Mouse (Mus musculus): ENCODE data around the gene Kif18b. TPM values are rescaled to one million over a fixed set of nuclear protein-coding genes. Genes with fewer than 3 reads are reported as not detected.

The Kif18b gene
- total and polyA plus RNA-seq, 3 experiments, result 36.1 to 116 (median 45.7) TPM

- DNase-seq (ENCODE audit: low read depth, low spot score), result no peak
- Histone ChIP-seq H3K9ac (ENCODE audit: control insufficient read depth, low read depth, low read length, poor library complexity, severe bottlenecking) (no peak overlapping the region), H3K4me1 (ENCODE audit: control insufficient read depth in 1 of 2, insufficient read depth in 2 of 2, low read length in 2 of 2) (no peaks in the 10 kb centered on the region), H3K27me3 (ENCODE audit: control insufficient read depth in 1 of 2, insufficient read depth in 2 of 2, low read length in 2 of 2) (peaks cover 13 to 21% of the 10 kb centered on the region in 2 experiments), H3K9me3 (replicated peaks; ENCODE audit: insufficient read depth, low read length) (no peaks in the 10 kb centered on the region), H3K27ac (ENCODE audit: control insufficient read depth, low read depth, low read length) (no peak overlapping the region), H3K36me3 (ENCODE audit: control insufficient read depth in 1 of 2, insufficient read depth in 2 of 2, low read length in 2 of 2) (no peaks in the 10 kb centered on the region), H3K4me3 (ENCODE audit: control insufficient read depth in 1 of 2, insufficient read depth in 1 of 2, low read depth in 2 of 2, low read length in 2 of 2) (no peak overlapping the region), H3K79me2 (ENCODE audit: control insufficient read depth, insufficient read depth, low read length, poor library complexity) (no peaks in the 10 kb centered on the region)
- TF ChIP-seq POLR2A (IDR thresholded peaks at IDR 0.05; ENCODE audit: control insufficient read depth in 1 of 2, insufficient read depth in 1 of 2, low read depth in 1 of 2, low read length in 2 of 2, poor library complexity in 1 of 2) (no peak), ELF1 (IDR thresholded peaks at IDR 0.05; ENCODE audit: low read depth, low read length) (no peak), CTCF (IDR thresholded peaks at IDR 0.05 in 2 of 3, conservative IDR thresholded peaks at IDR 0.05 in 1 of 3; ENCODE audit: control insufficient read depth in 1 of 3, insufficient read depth in 1 of 3, low read depth in 2 of 3, low read length in 3 of 3, poor library complexity in 1 of 3, severe bottlenecking in 1 of 3) (no peak), MYB (IDR thresholded peaks at IDR 0.05; ENCODE audit: low read depth, low read length) (no peak), MAFK (IDR thresholded peaks at IDR 0.05; ENCODE audit: borderline replicate concordance, low read depth, low read length) (no peak), UBTF (IDR thresholded peaks at IDR 0.05; ENCODE audit: borderline replicate concordance, insufficient read depth, low read depth, low read length) (no peak), NELFE (IDR thresholded peaks at IDR 0.05; ENCODE audit: low read depth, low read length) (no peak), HCFC1 (IDR thresholded peaks at IDR 0.05; ENCODE audit: low read depth, low read length) (no peak), ZMIZ1 (IDR thresholded peaks at IDR 0.05; ENCODE audit: low read depth, low read length) (no peak), TAL1 (IDR thresholded peaks at IDR 0.05; ENCODE audit: low read length) (no peak), EP300 (IDR thresholded peaks at IDR 0.05; ENCODE audit: low read depth in 1 of 2, low read length in 2 of 2) (no peak), JUND (IDR thresholded peaks at IDR 0.05; ENCODE audit: low read depth, low read length) (no peak), BHLHE40 (IDR thresholded peaks at IDR 0.05; ENCODE audit: borderline replicate concordance, low read depth, low read length) (no peak), KAT2A (conservative IDR thresholded peaks at IDR 0.05; ENCODE audit: low read depth, low read length) (no peak), E2F4 (IDR thresholded peaks at IDR 0.05; ENCODE audit: borderline replicate concordance, low read depth, low read length) (no peak), USF2 (IDR thresholded peaks at IDR 0.05; ENCODE audit: borderline replicate concordance in 1 of 2, insufficient read depth in 1 of 2, low read depth in 1 of 2, low read length in 2 of 2) (no peak), MAZ (IDR thresholded peaks at IDR 0.05; ENCODE audit: low read depth, low read length) (no peak), MXI1 (IDR thresholded peaks at IDR 0.05; ENCODE audit: low read depth, low read length) (no peak)
Observed at GRCm38 (mm10) chr11:102964547-102965091, 39.7 kb upstream of the Kif18b start.

DNA sequence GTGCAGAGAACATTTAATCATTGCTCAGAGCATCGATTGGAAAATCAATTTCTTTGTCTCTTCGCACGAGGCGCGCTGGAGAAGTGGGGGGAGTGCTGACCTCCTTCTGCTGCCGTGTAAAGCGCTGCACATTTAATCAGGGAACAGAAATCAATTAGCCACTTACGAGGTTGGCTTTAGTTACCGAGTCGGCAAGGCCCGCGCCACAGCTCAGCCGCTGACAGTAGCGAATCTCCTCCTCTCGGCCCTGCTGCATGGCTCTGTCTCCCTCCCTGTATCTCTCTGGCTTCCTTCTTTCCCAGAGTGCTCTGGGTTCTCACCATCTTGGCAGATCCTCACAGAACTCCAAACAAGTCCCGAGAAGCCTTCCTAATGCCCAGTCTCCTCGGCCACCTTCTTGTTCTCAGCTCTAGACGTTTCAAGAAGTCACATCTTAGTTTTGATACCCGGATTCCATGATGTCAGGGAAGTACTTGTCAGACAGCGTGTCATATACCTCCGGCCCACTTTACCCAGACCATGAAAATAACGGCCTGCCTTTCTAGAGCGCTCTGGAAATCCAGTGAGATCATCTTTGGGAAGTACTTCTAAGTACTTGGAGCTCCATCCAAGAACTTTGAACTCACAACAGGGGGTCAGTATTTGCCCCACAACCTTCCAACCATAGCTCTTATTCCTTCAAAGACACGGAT, 39.1 kb upstream of the Kif18b start:
- no peak overlapping the region for H3K4me3 ChIP-seq (ENCODE audit: control insufficient read depth in 1 of 2, insufficient read depth in 1 of 2, low read depth in 2 of 2, low read length in 2 of 2)
- no peaks in the 10 kb centered on the region for H3K79me2 ChIP-seq (ENCODE audit: control insufficient read depth, insufficient read depth, low read length, poor library complexity)
- no peak overlapping the region for H3K27ac ChIP-seq (ENCODE audit: control insufficient read depth, low read depth, low read length)
- H3K9ac ChIP-seq (ENCODE audit: control insufficient read depth, low read depth, low read length, poor library complexity, severe bottlenecking), result no peak overlapping the region
- peaks cover 13 to 16% of the 10 kb centered on the region in 2 experiments for H3K27me3 ChIP-seq (ENCODE audit: control insufficient read depth in 1 of 2, insufficient read depth in 2 of 2, low read length in 2 of 2)
- no peaks in the 10 kb centered on the region for H3K4me1 ChIP-seq (ENCODE audit: control insufficient read depth in 1 of 2, insufficient read depth in 2 of 2, low read length in 2 of 2)
- no peaks in the 10 kb centered on the region for H3K36me3 ChIP-seq (ENCODE audit: control insufficient read depth in 1 of 2, insufficient read depth in 2 of 2, low read length in 2 of 2)
- no peaks in the 10 kb centered on the region for H3K9me3 ChIP-seq (replicated peaks; ENCODE audit: insufficient read depth, low read length)
- no peak for DNase-seq (ENCODE audit: low read depth, low spot score)
- TF ChIP-seq USF1 (IDR thresholded peaks at IDR 0.05; ENCODE audit: low read depth, low read length), result no peak
- TF ChIP-seq CHD2 (IDR thresholded peaks at IDR 0.05; ENCODE audit: low read length), result no peak
- no peak for TF ChIP-seq MYB (IDR thresholded peaks at IDR 0.05; ENCODE audit: low read depth, low read length)
- TF ChIP-seq POLR2A (IDR thresholded peaks at IDR 0.05; ENCODE audit: control insufficient read depth in 1 of 2, insufficient read depth in 1 of 2, low read depth in 1 of 2, low read length in 2 of 2, poor library complexity in 1 of 2), result no peak
- TF ChIP-seq CTCF (IDR thresholded peaks at IDR 0.05 in 2 of 3, conservative IDR thresholded peaks at IDR 0.05 in 1 of 3; ENCODE audit: control insufficient read depth in 1 of 3, insufficient read depth in 1 of 3, low read depth in 2 of 3, low read length in 3 of 3, poor library complexity in 1 of 3, severe bottlenecking in 1 of 3), result no peak
- no peak for TF ChIP-seq SMC3 (IDR thresholded peaks at IDR 0.05; ENCODE audit: low read depth, low read length)
- TF ChIP-seq HCFC1 (IDR thresholded peaks at IDR 0.05; ENCODE audit: low read depth, low read length), result no peak
- TF ChIP-seq MAFK (IDR thresholded peaks at IDR 0.05; ENCODE audit: borderline replicate concordance, low read depth, low read length), result no peak
- no peak for TF ChIP-seq POLR2AphosphoS2 (IDR thresholded peaks at IDR 0.05; ENCODE audit: low read length)
- TF ChIP-seq POLR2AphosphoS5 (IDR thresholded peaks at IDR 0.05; ENCODE audit: borderline replicate concordance, low read depth, low read length), result no peak
- no peak for TF ChIP-seq KAT2A (conservative IDR thresholded peaks at IDR 0.05; ENCODE audit: low read depth, low read length)
- TF ChIP-seq NELFE (IDR thresholded peaks at IDR 0.05; ENCODE audit: low read depth, low read length), result no peak
- no peak for TF ChIP-seq E2F4 (IDR thresholded peaks at IDR 0.05; ENCODE audit: borderline replicate concordance, low read depth, low read length)
